Mouse (Mus musculus): ENCODE results near the gene Ddr2. TPM values are rescaled to one million over a fixed set of nuclear protein-coding genes. Genes with fewer than 3 reads are reported as not detected.

The Ddr2 gene
- polyA plus RNA-seq, 2 experiments, result 0.47 to 0.72 TPM

DNA sequence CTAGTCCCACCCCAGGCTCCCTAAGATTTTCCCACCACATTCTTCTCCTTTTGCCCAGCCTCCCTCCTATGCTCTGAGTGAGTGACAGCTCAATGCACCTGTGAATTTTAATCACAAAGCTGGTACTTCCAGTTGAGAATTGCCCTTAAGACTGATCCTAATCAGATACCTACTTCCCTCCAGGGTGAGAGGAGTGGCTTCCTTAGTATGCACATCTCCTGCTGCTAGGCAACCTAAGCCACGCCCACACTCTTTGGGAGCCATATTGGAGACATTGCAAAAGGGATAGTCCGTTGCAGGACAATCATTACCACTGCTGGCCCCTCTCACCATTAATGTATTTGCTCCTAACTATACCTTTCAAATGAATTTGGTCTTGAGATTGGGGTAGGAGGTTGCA, 31.1 kb downstream of the Ddr2 start:
- H3K4me3 ChIP-seq (ENCODE audit: insufficient read depth in 1 of 2, low read depth in 2 of 2, low read length in 2 of 2), result no peak overlapping the region
- 45% methylated on average over 2 of the region's 2 CpGs for WGBS (ENCODE audit: insufficient replicate concordance)
- H3K27ac ChIP-seq, result no peak overlapping the region
- DNase-seq (ENCODE audit: low read depth in 3 of 3, low spot score in 3 of 3) (no peak), ATAC-seq (ENCODE audit: insufficient read depth) (no peak)
- no peaks in the 10 kb centered on the region for H3K4me1 ChIP-seq (replicated peaks; ENCODE audit: control insufficient read depth in 2 of 2, insufficient read depth in 2 of 2, low read length in 1 of 2)
- no peaks in the 10 kb centered on the region for H3K36me3 ChIP-seq (replicated peaks; ENCODE audit: control insufficient read depth, insufficient read depth, low read depth)
- no peak overlapping the region for H3K4me2 ChIP-seq (ENCODE audit: low read depth)
- no peak for TF ChIP-seq CTCF (IDR thresholded peaks at IDR 0.05; ENCODE audit: low read depth)
- TF ChIP-seq EP300 (IDR thresholded peaks at IDR 0.05; ENCODE audit: low read depth), result no peak
- H3K9me3 ChIP-seq (ENCODE audit: control insufficient read depth, low read length), result no peaks in the 10 kb centered on the region
- H3K27me3 ChIP-seq (ENCODE audit: control insufficient read depth, insufficient read depth, low read length), result no peaks in the 10 kb centered on the region
- no peak overlapping the region for H3K9ac ChIP-seq (replicated peaks)

DNA sequence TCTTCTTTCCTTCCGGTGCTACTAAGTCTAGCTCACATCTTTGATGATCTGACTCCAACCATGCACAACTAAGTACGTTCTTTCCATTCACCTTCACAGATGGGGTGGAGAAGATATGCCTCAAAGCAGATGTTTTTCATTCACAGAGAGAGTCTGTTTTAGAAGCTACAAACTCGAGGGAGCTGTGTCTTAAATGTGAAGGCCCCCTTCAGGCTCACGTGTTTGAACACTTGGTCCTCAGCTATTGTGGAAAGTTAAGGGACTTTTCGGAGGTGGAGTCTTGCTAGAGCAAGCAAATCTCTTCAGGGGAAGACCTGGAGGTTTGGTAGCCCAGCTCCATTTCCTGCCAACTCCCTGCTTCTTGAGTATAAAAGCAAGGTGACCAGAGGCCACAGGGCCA, 34.2 kb downstream of the Ddr2 start:
- TF ChIP-seq CTCF (IDR thresholded peaks at IDR 0.05; ENCODE audit: low read depth) (no peak), EP300 (IDR thresholded peaks at IDR 0.05; ENCODE audit: low read depth) (no peak)
- H3K4me3 ChIP-seq (ENCODE audit: insufficient read depth in 1 of 2, low read depth in 2 of 2, low read length in 2 of 2), result no peak overlapping the region
- 55% methylated on average over 5 of the region's 5 CpGs for WGBS (ENCODE audit: insufficient replicate concordance)

DNA sequence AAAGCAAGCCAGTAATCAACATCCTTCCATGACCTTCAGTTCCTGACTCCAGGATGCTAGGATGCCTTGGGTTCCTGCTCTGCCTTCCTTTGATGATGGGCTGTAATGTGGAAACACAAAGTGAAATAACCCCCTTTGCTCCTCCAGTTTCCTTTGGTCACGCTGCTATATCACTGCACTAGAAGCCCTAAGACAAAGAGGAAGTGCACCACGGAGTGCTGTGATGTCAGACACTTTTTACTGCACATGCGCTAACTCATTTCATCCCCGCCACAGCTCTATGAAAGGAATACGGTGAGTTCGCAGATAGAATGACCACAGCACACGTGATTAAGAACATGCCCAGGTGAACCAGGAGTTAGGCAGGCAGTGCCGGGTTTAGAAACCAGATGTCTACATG, 36.8 kb downstream of the Ddr2 start:
- ATAC-seq (ENCODE audit: insufficient read depth) (no peak), DNase-seq (ENCODE audit: low read depth in 3 of 3, low spot score in 3 of 3) (no peak)
- H3K4me2 ChIP-seq (ENCODE audit: low read depth), result no peak overlapping the region
- no peaks in the 10 kb centered on the region for H3K9me3 ChIP-seq (ENCODE audit: control insufficient read depth, low read length)
- no peak for TF ChIP-seq CTCF (IDR thresholded peaks at IDR 0.05; ENCODE audit: low read depth)
- no peak for TF ChIP-seq EP300 (IDR thresholded peaks at IDR 0.05; ENCODE audit: low read depth)
- H3K36me3 ChIP-seq (replicated peaks; ENCODE audit: control insufficient read depth, insufficient read depth, low read depth), result no peaks in the 10 kb centered on the region
- H3K9ac ChIP-seq (replicated peaks), result no peak overlapping the region
- no peak overlapping the region for H3K27ac ChIP-seq
- no peaks in the 10 kb centered on the region for H3K4me1 ChIP-seq (replicated peaks; ENCODE audit: control insufficient read depth in 2 of 2, insufficient read depth in 2 of 2, low read length in 1 of 2)
- no peak overlapping the region for H3K4me3 ChIP-seq (ENCODE audit: insufficient read depth in 1 of 2, low read depth in 2 of 2, low read length in 2 of 2)
- H3K27me3 ChIP-seq (ENCODE audit: control insufficient read depth, insufficient read depth, low read length), result no peaks in the 10 kb centered on the region
- 56% methylated on average over 8 of the region's 8 CpGs for WGBS (ENCODE audit: insufficient replicate concordance)

More for the DNA sequence above, 34.2 kb downstream of the Ddr2 start:
- ATAC-seq (ENCODE audit: insufficient read depth) (no peak), DNase-seq (ENCODE audit: low read depth in 3 of 3, low spot score in 3 of 3) (no peak)
- Histone ChIP-seq H3K9me3 (ENCODE audit: control insufficient read depth, low read length) (no peaks in the 10 kb centered on the region), H3K36me3 (replicated peaks; ENCODE audit: control insufficient read depth, insufficient read depth, low read depth) (no peaks in the 10 kb centered on the region), H3K27ac (no peak overlapping the region), H3K9ac (replicated peaks) (no peak overlapping the region), H3K4me2 (ENCODE audit: low read depth) (no peak overlapping the region), H3K4me1 (replicated peaks; ENCODE audit: control insufficient read depth in 2 of 2, insufficient read depth in 2 of 2, low read length in 1 of 2) (no peaks in the 10 kb centered on the region), H3K27me3 (ENCODE audit: control insufficient read depth, insufficient read depth, low read length) (no peaks in the 10 kb centered on the region)

DNA sequence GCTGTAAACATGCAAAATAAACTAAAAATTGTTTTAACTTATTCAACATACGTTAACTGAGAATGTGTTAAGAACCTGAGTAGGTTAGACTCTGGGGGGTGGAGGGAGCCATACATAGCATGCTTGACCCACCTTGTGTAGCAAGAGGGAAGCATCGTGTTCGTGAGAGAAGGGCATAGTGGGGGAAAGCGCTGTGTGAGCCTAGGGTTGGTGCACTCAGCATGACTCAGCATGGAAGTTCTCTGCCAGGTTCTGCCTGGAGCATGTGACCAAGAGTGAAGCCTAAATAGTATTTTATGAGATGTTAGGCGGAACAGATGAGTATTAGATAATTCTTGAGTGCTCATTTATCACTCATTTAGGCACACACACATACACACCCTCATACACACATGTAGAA, 41.4 kb downstream of the Ddr2 start:
- Histone ChIP-seq H3K9me3 (ENCODE audit: control insufficient read depth, low read length) (no peaks in the 10 kb centered on the region), H3K4me3 (ENCODE audit: insufficient read depth in 1 of 2, low read depth in 2 of 2, low read length in 2 of 2) (no peak overlapping the region), H3K36me3 (replicated peaks; ENCODE audit: control insufficient read depth, insufficient read depth, low read depth) (no peaks in the 10 kb centered on the region), H3K4me2 (ENCODE audit: low read depth) (no peak overlapping the region), H3K27me3 (ENCODE audit: control insufficient read depth, insufficient read depth, low read length) (no peaks in the 10 kb centered on the region), H3K9ac (replicated peaks) (no peak overlapping the region), H3K27ac (no peak overlapping the region), H3K4me1 (replicated peaks; ENCODE audit: control insufficient read depth in 2 of 2, insufficient read depth in 2 of 2, low read length in 1 of 2) (no peaks in the 10 kb centered on the region)
- WGBS (ENCODE audit: insufficient replicate concordance), result 63% methylated on average over 5 of the region's 5 CpGs
- DNase-seq (ENCODE audit: low read depth in 3 of 3, low spot score in 3 of 3), result no peak
- TF ChIP-seq EP300 (IDR thresholded peaks at IDR 0.05; ENCODE audit: low read depth), result no peak
- no peak for TF ChIP-seq CTCF (IDR thresholded peaks at IDR 0.05; ENCODE audit: low read depth)
- ATAC-seq (ENCODE audit: insufficient read depth), result no peak

DNA sequence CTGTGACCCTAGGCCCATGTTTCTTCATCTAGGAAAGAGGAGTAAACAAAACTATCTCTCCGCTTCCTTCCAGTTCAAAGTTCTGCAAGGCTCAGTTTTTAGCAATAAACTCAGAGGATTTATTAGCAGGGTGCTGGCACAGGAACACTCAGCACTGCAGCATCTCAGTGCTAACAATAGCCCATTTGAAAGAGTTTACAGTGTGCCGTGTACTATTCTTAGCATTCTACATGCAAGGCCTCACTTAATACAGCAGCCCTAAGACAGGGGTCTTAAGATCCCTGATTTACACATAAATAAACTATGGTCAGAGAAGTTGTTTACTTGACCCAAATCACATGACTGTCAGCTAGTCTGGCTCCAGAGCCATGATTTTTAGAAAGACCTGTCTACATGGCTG, 44.6 kb downstream of the Ddr2 start:
- no peak for DNase-seq (ENCODE audit: low read depth in 3 of 3, low spot score in 3 of 3)
- WGBS (ENCODE audit: insufficient replicate concordance), result 69% methylated on average over 2 of the region's 2 CpGs
- TF ChIP-seq EP300 (IDR thresholded peaks at IDR 0.05; ENCODE audit: low read depth) (no peak), CTCF (IDR thresholded peaks at IDR 0.05; ENCODE audit: low read depth) (no peak)
- Histone ChIP-seq H3K9ac (replicated peaks) (no peak overlapping the region), H3K27me3 (ENCODE audit: control insufficient read depth, insufficient read depth, low read length) (no peaks in the 10 kb centered on the region), H3K4me3 (ENCODE audit: insufficient read depth in 1 of 2, low read depth in 2 of 2, low read length in 2 of 2) (no peak overlapping the region), H3K36me3 (replicated peaks; ENCODE audit: control insufficient read depth, insufficient read depth, low read depth) (no peaks in the 10 kb centered on the region), H3K27ac (no peak overlapping the region), H3K9me3 (ENCODE audit: control insufficient read depth, low read length) (no peaks in the 10 kb centered on the region), H3K4me1 (replicated peaks; ENCODE audit: control insufficient read depth in 2 of 2, insufficient read depth in 2 of 2, low read length in 1 of 2) (no peaks in the 10 kb centered on the region), H3K4me2 (ENCODE audit: low read depth) (no peak overlapping the region)
- ATAC-seq (ENCODE audit: insufficient read depth), result no peak
